Mouse (Mus musculus) left cerebral cortex, adult 8-10 months (tissue): ENCODE measurements around the gene Ubl4b. TPM values are rescaled to one million over a fixed set of nuclear protein-coding genes. Genes with fewer than 3 reads are reported as not detected.

Source experiments
- DNase-seq, 2 experiments: peaks; one replicate each; pipeline ENCODE4 v3.0.0; 2022; ENCODE audit warnings: low spot score in 2 of 2
- total RNA-seq, 4 experiments: library from RNA; stranded (reverse); gene quantifications; 2 replicates each; pipeline ENCODE4 v1.2.4; 2022

Gene Ubl4b
- total RNA-seq, 4 experiments from 2014 or later: 0.70 TPM; not detected in 3

DNA sequence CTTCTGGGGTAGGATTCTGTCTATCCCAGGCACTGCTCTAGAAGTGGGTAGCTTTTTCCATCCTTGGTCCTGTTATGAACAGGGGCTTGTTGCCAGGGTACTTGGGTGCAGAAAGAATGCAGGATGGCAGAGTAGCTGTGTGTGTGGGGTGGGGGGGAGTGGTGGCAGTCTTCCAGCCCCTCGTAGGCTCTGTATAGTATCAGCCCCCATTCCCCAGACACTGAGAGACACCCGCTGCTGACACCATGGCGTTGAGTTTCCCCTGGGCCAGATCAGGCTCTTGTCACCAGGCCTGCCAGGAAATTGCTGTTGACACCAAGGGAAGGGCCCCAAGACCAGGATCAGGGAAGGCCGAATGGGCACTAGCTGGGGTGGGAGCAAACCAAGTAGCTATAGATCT is 13.8 kb upstream of the Ubl4b start:
- DNase-seq: no peak

DNA sequence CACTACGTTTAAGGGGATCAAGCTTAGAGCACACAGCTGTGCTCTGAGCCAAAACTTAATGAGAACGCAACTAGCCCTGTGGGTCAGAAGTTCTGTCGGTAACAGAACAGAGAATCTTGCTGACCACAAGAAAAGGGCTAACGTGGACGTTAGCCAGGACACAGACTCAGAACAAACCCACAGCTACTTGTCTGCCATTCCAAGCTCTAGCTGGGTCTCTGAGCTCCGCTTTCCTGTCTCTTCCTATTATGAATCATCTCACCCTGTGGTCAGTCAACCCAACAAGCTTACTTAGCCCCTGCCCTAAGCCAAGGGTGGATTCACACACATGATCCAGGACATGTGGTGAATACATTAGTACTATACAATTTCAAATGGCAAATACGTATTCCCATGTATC is 12.9 kb upstream of the Ubl4b start:
- DNase-seq: no peak

DNA sequence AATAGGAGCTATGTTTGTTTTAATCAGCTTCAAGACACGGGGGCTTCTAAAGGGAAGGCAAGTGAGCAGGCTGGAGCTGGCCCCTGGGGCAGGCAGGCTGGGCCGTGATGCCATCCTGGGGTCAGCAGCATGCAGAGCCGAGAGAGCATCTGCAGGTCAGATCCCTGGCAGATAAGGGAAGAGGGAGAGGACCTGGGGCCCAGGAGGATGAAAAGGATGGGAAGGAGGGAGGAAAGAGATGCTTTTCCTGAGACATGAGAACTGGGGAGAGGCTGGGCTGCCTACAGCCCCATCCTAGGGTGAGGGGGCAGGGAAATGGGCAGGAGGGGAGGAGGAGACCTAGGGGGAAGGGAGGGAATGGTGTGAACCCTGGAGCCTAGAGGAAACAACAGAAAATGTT is 10.5 kb upstream of the Ubl4b start:
- DNase-seq: no peak

DNA sequence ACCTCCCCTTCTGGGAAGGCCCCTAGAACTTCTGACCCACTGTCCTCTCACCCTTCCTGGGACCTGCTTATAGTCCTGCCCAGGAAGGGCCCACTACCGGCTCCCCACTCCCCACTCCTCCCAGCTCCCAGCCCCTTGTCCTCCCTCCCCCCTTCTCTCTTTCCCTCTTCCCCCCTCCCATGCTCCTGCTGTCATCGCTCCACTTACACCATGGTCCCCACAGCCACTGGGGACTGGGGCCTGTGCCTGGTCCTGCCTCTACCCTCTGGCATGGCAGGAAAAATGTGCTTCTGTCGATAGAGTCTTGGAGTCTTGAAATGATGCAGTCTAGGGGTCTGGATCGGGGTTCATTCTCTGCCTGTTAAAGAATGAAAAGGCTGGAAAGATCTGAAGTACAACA is 9.0 kb upstream of the Ubl4b start:
- no peak for DNase-seq

DNA sequence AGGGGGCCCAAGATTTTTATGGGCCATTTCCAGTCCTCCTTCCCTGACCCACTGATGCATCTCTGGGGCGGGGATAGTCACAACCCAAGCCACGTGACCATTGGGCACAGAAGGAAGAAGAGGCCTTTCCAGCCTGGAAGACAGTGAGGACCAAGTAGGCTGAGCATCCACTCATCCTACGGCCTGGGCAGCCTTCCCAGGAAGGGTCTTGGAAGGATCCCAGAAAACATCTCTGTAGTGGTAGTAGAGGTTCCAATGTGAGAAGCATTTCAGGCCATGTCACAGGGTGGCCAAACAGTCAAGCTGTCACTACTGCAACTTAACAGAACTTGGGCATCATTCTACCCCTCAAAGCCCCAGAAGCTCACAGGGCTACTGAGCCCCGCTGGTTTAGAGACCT is 7.7 kb upstream of the Ubl4b start:
- DNase-seq: no peak

DNA sequence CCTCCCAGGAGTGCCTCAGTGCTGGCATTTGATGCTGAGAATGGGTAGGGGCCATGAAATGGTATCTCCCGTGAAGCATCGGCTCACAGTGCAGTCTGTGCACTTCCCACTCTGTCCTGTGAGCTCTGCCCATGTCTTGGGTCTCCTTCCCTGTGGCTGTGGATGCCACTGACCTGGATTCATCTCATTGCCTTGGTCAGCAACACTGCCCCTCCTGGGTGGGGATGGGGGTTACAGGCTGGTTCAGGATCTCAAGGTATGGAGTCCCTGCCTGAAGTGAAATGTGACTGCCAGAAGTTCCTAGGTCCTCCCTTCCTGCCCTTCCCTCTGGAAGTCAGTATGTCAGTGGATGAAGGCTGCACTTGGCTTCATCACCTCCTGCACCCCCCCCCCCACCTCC is 7.2 kb upstream of the Ubl4b start:
- no peak for DNase-seq

DNA sequence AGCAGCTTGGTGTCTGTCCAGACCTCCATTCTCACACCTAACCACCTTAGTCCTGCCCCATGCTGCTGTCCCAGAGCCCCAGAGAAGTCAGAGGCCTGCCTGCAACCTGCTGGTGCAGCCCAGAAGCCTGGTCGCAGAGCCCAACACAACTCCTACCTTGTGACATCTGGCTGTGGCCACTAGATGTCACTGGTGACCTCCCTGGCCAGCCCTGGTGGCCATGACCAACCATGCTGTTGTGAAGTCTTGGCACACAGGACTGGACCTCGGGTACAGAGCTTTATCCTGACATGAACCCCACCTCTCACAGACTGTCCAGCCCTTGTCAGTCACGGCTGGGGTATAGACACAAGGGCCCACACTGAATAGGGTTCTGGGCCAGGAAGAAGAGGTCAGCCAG is 4.3 kb upstream of the Ubl4b start:
- peak in 1 of 2 experiments; percentile 31 for DNase-seq

DNA sequence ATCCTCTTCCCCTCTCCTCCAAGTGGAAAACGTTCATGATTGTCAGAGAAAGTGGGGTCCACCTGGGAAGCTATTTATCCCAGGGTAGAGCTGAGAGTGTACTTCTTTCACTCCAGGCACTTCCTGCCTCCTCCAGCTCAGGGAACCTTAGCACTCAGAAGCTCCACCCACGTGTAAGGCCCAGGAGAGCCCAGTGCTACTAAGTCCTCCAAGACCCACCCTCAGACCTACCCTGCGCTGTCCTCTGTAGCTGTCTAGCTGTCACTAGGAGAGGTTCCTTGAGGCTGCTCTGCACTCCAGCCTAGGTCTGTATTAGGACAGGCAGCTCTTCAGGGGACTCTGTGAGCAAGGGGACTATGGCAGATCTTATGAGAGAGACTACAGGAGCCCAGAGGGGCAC is 3.9 kb upstream of the Ubl4b start:
- no peak for DNase-seq

DNA sequence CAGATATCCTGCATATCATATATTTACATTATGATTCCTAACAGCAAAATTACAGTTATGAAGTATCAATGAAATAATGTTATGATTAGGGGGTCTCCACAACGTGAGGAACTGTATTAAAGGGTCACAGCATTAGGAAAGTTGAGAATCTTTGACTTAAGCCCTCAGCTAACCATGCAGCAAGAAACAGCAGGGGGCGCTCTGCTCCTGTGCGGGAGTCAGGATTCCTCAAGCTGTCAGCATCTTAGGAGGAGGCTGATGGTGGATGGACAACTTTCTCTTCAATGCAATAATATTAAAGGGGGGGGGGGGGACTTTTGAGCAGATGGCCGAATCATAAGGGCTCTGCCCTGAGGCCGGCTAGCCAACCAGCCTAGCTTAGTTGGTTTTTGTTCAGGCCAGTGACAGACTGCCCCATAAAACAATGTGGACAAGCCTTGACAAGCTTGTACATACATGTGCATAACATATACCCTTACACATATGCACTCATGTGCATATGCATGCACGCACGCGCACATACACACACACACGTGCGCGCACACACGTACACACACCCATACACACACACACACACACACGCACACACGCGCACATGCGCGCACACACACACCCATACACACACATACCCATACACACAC is 4.3 kb downstream of the Ubl4b start:
- peak in 1 of 2 experiments; percentile 47 for DNase-seq

DNA sequence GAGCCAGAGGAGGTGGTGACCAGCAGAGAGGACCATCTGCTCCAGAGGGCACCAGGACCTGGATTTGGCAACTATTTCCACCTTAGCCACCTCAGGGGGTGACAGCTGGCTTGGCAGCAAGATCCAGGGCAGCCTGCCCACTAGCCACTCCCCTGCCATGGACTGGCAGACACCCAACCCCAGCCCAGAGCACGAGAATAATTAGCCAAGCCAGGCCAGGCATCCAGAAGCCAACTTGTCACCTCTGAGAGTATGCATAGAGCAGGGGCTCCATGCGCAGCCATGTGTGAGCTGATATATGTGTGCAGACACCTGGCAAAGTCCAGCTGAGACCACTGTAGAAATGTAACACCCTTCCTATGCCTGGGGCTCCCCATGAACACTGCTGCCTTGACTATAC is 7.9 kb downstream of the Ubl4b start:
- DNase-seq: no peak

DNA sequence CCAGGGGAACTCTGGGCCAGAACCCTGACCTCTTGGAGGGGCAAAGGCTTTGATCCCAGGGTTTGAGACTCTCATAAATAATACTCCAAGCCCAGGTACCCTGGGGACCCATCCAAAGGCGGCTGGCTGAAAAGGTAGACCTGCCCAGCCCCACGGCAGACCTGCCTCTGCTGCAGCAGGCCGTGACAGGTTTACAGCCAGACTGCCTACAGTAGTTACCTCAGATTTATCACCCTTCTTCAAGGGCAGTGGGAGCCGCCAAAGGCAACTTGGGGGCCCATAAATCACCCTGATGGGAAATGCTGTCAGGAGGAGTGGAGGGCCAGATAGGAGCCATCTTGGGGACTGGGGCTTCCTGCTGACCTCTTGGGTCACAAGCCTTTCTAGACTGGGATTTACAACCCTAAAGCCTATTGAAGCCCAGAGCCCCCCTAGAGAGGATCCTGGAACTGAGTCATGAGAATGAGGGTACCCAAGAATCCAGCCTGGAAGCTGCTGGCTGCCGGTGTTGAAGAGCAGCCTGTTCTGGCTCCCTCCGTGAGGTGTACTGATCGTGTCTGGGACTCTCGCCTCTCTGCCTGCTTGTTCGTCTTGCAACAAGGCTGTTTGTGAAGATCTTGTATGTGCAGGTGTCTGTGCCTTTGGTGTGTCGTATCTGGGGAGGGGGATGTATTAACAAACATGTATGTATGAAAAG is 9.0 kb downstream of the Ubl4b start:
- no peak for DNase-seq

DNA sequence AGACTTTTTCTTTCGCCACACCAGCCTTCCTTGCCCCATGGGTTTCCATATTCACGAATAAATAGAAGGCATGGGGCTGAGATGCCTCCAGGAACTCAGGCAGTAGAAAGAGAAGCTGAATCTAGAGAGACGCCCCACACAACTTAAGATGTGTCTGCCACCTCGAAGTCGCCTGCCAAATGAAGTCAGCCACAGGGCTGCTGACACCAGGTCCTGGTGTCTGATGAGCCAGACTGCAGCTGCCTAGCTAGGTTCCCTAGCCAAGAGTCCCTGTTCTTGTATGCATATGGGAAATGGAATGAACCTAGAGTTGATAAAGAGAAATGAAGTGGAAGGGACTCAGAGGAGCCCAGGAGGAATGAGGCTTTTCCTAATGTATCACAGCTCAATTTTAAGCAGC is 9.6 kb downstream of the Ubl4b start:
- no peak for DNase-seq

DNA sequence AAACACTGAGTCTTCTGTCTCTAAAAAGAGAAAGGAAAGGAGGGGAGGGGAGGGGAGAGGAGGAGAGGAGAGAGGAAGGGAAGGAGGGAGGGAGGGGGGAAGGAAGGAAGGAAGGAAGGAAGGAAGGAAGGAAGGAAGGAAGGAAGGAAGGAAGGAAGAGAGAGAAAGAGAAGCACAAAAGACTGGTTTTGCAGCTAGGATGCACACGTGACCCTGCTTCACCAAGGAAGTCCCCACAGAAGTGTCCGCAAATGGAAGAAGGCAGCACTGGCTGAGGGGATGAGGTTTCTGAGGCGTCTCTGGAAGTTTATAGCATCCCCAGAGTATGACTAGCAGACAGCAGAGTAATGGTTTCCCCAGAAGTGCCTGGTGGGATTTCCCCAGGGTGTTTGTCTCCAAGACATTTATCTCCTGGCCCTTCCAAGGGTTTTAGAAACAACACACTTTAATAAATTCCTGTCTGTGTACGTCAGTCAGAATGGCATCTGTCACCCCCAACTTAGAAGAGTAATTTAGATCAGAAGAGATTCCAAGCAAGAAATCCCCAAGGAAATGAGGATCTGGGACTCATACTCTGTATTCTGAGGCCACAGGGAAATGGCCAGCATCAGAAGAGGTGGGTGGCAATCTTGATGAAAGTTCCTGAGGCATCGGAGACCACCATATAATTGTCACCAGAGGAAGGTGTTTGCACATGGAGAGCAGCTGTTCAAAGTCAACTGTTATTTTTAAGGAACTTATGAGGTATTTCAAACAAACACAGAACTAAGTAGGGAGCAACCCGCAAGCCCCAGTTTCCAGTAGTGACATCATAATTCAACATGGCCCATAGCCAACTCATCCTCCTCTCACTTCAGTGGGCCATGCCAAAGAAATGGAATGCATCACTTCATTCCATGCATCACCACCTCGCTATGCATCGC is 11.5 kb downstream of the Ubl4b start:
- DNase-seq: no peak

DNA sequence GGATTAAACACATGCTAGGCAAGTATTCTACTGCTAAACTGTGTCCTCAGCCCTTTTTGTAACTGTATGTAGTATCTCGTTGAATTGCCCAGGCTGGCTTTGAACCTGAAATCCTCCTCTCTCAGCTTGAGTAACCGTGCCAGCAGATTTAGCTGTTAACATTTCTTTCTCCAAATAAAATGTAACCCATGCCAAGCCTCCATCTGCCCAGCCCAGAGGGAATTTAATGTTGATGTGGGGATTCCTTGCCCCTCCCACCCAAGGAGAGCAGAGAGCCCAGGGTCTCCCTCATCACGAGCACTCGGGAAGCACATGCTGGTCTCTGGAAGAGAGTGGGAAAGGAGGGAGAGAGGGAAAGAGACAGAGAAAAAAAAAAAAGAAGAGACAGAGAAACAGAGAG is 12.3 kb downstream of the Ubl4b start:
- DNase-seq: no peak

DNA sequence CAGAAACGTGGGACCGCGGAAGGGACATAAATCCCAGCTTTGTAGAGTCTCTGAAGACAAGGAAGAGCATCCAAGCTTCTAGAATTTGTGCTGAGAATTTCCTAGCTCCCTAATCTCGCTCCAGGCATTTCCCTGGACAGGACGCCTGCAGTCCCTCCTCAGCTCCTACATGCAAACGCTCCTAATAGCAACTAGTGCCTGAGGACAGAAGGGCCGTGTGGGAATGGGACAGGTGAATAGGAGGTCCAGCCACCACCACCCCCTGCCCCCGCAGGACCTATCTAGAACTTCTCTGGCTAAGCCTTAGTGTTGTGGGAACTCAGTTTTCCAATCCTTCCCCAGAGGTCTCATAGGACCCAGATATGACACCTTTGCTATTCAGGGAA is 17.4 kb downstream of the Ubl4b start:
- no peak for DNase-seq

DNA sequence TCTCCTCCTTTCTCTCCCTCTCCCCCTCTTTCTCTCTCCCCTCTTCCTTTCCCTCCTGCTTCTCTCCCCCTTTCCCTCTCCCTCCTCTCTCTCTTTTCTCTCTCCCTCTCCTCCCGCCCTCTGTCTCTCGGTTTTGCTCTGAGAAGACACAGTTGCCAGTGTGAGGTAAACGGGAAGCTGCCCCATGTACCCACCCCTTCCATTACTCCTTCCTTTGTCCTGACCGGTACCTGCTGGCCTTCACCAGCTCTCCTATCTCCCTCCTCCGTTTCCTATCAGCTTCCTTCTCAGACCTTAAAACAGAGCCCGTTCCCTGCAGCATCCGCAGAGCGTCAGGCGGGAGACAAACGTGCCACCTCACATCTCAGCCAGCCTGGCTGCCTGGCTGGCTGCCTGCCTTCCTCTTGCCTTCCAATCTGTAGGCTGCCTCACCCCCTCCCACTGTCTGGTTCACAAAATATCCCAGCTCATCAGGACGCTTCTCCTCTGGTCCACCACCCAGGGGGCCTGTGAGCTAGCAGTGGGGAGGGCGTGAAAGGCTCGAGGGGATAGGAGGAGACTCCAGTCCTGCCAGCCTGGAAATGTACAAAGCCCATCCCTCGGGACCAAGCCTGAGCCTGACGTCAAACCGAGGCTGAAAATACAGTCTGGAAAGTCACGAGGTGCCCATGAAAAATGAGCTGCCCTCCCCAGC is 17.9 kb downstream of the Ubl4b start:
- peak; percentile 65 to 94 for DNase-seq

DNA sequence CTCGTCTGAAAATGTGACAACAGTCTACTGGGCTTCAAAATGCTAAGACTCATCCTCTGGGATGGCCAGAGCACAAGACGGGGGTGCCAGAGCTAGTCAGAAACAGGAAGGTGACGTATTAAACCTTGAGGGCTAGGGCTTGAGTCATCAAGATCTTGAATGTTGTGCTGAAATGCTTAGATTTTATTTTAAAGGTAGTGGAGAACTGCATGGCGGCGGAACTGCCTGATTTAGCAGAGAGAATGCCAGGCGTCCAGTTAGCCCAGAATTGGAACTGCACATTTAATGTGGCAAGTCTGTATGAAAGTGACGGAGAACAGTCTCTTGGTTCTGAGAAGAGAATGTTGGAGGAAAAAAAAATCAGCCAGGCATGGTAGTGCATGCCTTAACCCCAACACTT is 19.9 kb downstream of the Ubl4b start:
- no peak for DNase-seq

DNA sequence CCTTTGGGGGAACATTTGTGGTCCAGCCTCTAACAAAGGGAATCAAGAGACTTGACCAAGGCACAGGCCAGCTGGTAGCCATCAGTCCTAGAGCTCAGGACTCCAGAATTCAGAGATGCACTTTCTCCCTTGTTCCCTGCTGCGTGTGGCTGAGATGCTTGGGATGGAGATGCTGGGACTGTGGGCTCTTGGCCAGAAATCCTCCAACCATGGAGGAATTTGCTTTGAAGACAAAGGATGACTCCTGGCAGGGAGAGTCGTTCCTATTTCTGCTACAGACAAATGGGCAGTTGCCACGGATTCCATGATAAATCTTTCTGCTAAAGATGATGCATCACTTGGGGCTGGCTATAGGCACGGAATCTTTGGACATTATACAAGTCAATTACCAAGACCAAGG is 21.3 kb downstream of the Ubl4b start:
- DNase-seq: no peak

DNA sequence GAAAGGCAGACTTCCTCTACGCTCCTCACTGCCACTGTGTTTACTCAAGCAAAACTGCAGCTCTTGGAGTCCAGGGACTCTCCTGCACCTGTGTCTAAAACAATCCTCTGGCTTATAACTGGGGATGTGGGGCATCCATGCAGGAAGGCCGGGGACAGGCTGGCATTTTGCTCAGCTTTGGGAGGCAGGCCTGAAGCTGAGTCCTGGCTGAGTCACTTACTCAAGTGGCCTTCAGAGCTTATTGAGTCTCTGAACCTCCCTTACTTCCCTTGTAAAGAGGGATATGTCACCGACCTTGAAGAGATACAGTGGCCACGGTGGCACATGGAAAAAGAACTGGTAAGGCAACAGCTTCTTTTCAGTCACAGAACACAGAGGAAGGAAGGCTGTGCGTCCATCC is 24.3 kb downstream of the Ubl4b start:
- DNase-seq: no peak

DNA sequence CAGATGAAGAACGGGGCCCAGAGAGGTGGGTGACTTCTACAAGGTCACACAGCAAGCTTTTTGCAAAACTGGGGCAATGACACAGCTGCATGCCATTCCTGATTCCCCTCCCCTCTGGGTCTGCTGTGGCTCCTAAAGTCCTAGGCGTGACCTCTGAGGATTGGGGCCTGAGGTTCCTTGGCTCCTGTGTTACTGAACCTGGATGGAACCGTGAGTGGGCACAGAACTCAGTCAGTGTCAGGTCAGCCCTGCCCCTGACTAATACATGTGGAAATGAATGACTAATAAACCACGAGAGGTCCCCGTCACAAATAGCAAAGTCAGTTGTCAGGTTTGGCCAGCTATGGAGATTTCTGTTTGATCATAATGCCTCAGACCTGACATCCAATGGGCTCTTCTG is 25.7 kb downstream of the Ubl4b start:
- DNase-seq: no peak

DNA sequence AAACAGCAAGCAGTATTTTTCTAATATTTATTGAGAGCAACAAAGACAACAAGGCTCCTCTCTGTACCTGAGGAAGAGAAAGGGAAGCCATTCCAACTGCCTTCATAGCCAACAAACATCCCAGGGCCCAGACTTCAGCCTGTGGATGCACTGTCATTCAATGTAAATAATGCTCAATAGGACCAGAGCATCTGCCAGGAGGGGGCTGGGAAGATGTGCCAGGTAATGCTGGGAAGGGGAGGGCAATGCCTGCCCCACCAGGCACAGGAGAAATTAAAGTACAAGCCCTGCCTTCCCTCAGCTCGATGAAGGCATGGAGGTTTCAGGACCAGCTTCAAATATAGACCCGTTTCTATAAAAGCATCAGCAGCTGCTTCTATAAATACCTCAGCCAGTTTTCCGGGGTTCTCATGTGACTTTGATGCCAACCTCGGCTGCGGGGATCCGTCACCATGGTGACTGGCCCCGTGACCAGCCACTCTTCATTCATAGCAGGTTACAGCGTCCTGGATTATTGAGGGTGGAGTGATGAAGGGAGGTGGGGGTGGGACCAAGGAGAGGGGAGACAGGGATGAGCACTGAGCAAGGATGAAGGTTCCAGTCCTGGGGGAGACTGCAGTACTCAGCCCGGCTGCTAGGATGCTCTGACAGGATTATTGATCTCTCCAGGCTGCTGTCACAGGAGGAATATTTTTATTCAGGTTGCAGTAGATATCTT is 26.3 kb downstream of the Ubl4b start:
- peak in 1 of 2 experiments; percentile 91 for DNase-seq
